Mouse (Mus musculus) forebrain, embryonic 14.5 days (tissue): ENCODE measurements around the gene Nat8. TPM values are rescaled to one million over a fixed set of nuclear protein-coding genes. Genes with fewer than 3 reads are reported as not detected.
"Not testable (repeated sequence)": the region's sequence is repeated elsewhere in the genome, so short reads cannot be mapped to it uniquely, and the experiment has no call there.

ENCODE experiments used
- ATAC-seq: fragments of 200-750 bp; cut with Nextera tagmentation; 2 replicates; pipeline ENCODE4 v1.8.0; 2017; ENCODE audit warnings: mild to moderate bottlenecking, moderate library complexity
- DNase-seq: peaks from one replicate; pipeline ENCODE4 v3.0.0-alpha.2; 2015; ENCODE audit warnings: low spot score
- H3K27ac ChIP-seq: fragments of 300-500 bp; sonication (generic); 2 replicates; pipeline ENCODE4 v1.5.1; 2014; ENCODE audit warnings: low read depth, mild to moderate bottlenecking, control low read depth, low read length, moderate library complexity
- H3K27me3 ChIP-seq: fragments of 300-500 bp; sonication (generic); replicated peaks from 2 replicates; pipeline ENCODE4 v1.6.1; 2014; ENCODE audit warnings: low read length, control low read depth, mixed read lengths; ENCODE audit not compliant: control insufficient read depth, insufficient read depth
- H3K36me3 ChIP-seq: fragments of 300-500 bp; sonication (generic); 2 replicates; pipeline ENCODE4 v1.6.1; 2014; ENCODE audit warnings: low read length, control low read depth; ENCODE audit not compliant: control insufficient read depth, insufficient read depth
- H3K4me1 ChIP-seq: fragments of 300-500 bp; sonication (generic); 2 replicates; pipeline ENCODE4 v1.6.1; 2014; ENCODE audit warnings: antibody characterized with exemption, low read length, control low read depth; ENCODE audit not compliant: control insufficient read depth, insufficient read depth
- H3K4me2 ChIP-seq: fragments of 300-500 bp; sonication (generic); 2 replicates; pipeline ENCODE4 v1.6.1; 2014; ENCODE audit warnings: mild to moderate bottlenecking, control low read depth, low read length
- H3K4me3 ChIP-seq: fragments of 300-500 bp; sonication (generic); 2 replicates; pipeline ENCODE4 v1.5.1; 2014; ENCODE audit warnings: low read depth, low read length, control low read depth
- H3K9ac ChIP-seq: fragments of 300-500 bp; sonication (generic); 2 replicates; pipeline ENCODE4 v1.6.1; 2014; ENCODE audit warnings: mild to moderate bottlenecking, low read length, control low read depth, moderate library complexity
- H3K9me3 ChIP-seq: fragments of 300-500 bp; sonication (generic); replicated peaks from 2 replicates; pipeline ENCODE4 v1.6.1; 2016; ENCODE audit warnings: low read length, control low read depth, mixed read lengths; ENCODE audit not compliant: control insufficient read depth
- WGBS: fragments of 180-500 bp; shearing (Covaris S2); extraction: QIAGEN DNeasy Blood & Tissue Kit; methylation state at CpG from one replicate; pipeline ENCODE4 v1.1.7; 2014; 5-methylcytosine and 5-hydroxymethylcytosine counted together
- polyA plus RNA-seq: library from polyadenylated mRNA; unstranded; fragments of >200 nt; fragmentation: Nextera tagmentation; extraction: Ambion mirVana; gene quantifications from 2 replicates; pipeline ENCODE4 v1.2.1, GENCODE M21; 2014

The Nat8 gene
- 0.20 TPM in 1 of 2 replicates, not detected in the other for polyA plus RNA-seq

DNA sequence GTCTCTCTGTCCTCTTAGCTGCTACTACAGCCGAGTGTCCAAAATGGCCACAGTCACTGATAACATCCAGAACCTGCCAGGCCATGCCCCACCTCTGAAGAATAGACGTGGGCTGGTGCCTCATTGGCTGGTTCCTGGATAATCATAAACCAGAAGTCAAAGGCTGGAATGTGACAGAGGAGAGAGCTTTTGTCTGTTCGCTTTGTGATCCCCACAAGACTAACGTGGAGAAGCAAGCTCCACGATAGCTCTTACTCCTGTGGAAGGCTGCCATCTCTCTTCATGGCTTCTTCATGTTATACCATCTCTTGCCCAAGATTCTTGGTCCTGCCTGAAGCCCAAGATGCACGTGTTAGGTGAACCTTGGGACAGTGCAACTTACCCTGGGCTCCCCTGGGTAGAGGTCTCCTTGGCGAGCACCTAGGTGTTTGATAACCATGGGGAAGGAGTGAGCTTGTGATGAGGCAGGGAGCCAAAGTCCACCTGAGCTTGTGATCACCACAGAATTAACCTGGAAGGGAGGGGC is at the start of gene Nat8:
TSS of gene Nat8 (minus strand) at position 287 of the 526 bp plus-strand sequence.
- Histone ChIP-seq H3K9me3 (no peaks in the 10 kb centered on the region), H3K27me3 (no peaks in the 10 kb centered on the region), H3K4me3 (no peak within 1 kb of the TSS), H3K4me1 (no peaks in the 10 kb centered on the region), H3K9ac (no peak within 1 kb of the TSS), H3K4me2 (no peak within 1 kb of the TSS), H3K36me3 (no peaks in the 10 kb centered on the region), H3K27ac (no peak within 1 kb of the TSS)
- WGBS: 87% methylated on average over 7 of the region's 7 CpGs
- ATAC-seq (no peak), DNase-seq (no peak)

- H3K4me1 ChIP-seq, ATAC-seq, H3K27me3 ChIP-seq, H3K9ac ChIP-seq, H3K9me3 ChIP-seq, H3K27ac ChIP-seq, H3K4me3 ChIP-seq, H3K4me2 ChIP-seq, DNase-seq, H3K36me3 ChIP-seq: not testable (repeated sequence)
- 89% methylated on average over 5 of the region's 5 CpGs for WGBS
Observed at GRCm38 (mm10) chr6:85869006-85869405, 37.1 kb upstream of the Nat8 start, which contains the start of gene Nat8f2. Nat8f2 (minus strand) TSS chr6:85869158.

DNA sequence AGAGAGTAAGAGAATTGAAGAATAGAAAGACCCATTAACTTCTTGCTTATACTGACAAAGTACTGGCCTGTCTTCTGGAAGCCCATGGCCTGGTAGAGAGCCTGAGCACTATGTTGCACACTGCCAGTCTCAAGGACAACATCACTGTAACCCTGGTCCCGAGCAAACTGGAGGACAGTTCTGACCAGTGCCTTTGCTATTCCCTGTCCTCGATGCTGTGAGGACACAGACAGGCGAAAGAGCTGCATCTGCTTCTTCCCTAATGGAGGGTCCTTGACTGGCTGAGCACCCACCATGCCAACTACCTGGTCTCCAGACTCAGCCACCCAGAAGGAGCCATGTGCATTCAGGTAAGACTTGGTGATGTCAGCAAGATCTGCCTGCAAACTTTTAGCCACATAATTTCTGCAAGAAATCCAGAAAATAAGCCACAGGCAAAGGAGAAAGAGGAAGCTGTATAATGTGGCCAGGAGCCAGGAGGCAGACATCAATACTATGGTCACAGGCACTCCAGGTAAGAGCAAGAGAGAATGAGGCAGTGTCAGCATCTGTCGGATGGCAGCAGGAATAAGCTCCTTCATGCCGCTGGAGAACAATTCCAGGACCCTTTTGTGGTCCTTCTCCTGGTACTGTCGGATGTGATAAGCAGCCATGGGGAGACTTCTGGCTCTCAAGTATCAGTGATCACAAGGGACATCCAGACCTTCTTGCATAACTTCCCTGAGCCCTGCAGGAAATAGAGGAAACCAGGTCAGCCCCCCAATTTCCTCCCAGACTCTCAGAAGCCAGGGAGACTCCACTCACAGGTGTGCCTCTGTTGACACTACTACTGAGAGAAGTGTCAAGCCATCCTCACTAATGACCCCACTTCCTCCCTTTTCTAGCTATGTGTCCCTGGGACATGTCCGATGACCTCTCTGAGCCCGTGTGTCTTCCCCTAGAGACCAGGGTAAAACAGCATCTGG is 36.1 kb upstream of the Nat8 start:
- Histone ChIP-seq H3K9me3 (no peaks in the 10 kb centered on the region), H3K4me3 (no peak overlapping the region), H3K36me3 (no peaks in the 10 kb centered on the region), H3K27me3 (no peaks in the 10 kb centered on the region), H3K27ac (no peak overlapping the region), H3K4me2 (no peak overlapping the region), H3K9ac (no peak overlapping the region), H3K4me1 (no peaks in the 10 kb centered on the region)
- DNase-seq (no peak), ATAC-seq (no peak)
- WGBS: 86% methylated on average over 8 of the region's 8 CpGs

- not testable (repeated sequence) for H3K9ac ChIP-seq, H3K9me3 ChIP-seq, H3K4me2 ChIP-seq, ATAC-seq, H3K27me3 ChIP-seq, H3K4me1 ChIP-seq, H3K36me3 ChIP-seq, H3K4me3 ChIP-seq, DNase-seq, H3K27ac ChIP-seq
- 62% methylated on average over 1 of the region's 1 CpGs for WGBS
Observed at GRCm38 (mm10) chr6:85866995-85867394, 35.1 kb upstream of the Nat8 start.

- H3K4me1 ChIP-seq, H3K4me3 ChIP-seq, H3K9me3 ChIP-seq, H3K36me3 ChIP-seq, H3K9ac ChIP-seq, H3K4me2 ChIP-seq, ATAC-seq, H3K27ac ChIP-seq, H3K27me3 ChIP-seq, DNase-seq: not testable (repeated sequence)
- 92% methylated on average over 3 of the region's 3 CpGs for WGBS
Observed at GRCm38 (mm10) chr6:85866166-85866565, 34.3 kb upstream of the Nat8 start.

- DNase-seq, ATAC-seq, H3K4me2 ChIP-seq, H3K27me3 ChIP-seq, H3K4me3 ChIP-seq, H3K36me3 ChIP-seq, H3K9ac ChIP-seq, H3K27ac ChIP-seq, H3K4me1 ChIP-seq, H3K9me3 ChIP-seq: not testable (repeated sequence)
- 77% methylated on average over 6 of the region's 7 CpGs for WGBS
Observed at GRCm38 (mm10) chr6:85864900-85865639, 33.2 kb upstream of the Nat8 start.

DNA sequence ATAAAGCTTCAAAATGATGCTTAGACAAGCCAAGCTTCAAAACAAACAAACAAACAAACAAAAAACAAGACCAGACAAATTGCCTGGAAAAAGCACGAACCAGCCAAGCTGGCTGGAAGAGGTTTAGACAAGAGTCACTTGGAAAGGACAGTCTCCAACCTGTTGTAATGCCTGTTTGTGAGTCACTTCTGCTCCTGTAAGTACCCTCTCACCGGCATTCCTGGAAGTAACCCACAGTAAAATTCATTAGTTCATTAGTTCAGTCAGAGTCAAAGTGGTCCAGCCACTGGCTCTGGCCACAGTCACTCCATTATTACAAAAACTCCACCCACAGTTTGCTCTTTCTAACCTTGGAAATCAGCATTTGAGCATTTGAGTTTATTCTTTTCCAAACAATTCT is 32.0 kb upstream of the Nat8 start:
- Histone ChIP-seq H3K36me3 (no peaks in the 10 kb centered on the region), H3K4me2 (no peak overlapping the region), H3K4me1 (no peaks in the 10 kb centered on the region), H3K9me3 (no peaks in the 10 kb centered on the region), H3K27me3 (no peaks in the 10 kb centered on the region), H3K4me3 (no peak overlapping the region), H3K27ac (no peak overlapping the region), H3K9ac (no peak overlapping the region)
- DNase-seq (no peak), ATAC-seq (no peak)
- 87% methylated on average over 2 of the region's 2 CpGs for WGBS

DNA sequence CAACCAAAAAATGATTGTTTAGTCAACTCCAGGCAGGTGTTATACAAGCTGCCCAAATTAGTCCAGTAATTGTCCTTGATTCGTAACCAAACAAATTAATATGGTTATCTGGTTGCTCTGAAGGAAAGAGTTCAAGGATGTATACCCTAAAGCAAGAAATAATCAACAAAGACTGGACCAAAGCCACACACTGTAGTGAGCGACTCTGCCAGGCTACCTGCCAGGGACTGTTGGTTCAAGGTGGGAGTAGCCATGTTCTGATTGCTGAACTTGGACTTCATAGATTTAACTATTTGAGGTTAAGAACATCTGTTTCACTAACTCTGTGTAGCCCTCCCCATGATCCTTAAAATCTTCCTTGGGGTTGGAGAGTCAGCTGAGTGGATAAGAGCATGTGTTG is 31.3 kb upstream of the Nat8 start:
- H3K9me3 ChIP-seq: no peaks in the 10 kb centered on the region
- H3K4me1 ChIP-seq: no peaks in the 10 kb centered on the region
- H3K4me3 ChIP-seq: no peak overlapping the region
- H3K4me2 ChIP-seq: no peak overlapping the region
- no peaks in the 10 kb centered on the region for H3K27me3 ChIP-seq
- WGBS: 81% methylated on average over 2 of the region's 2 CpGs
- DNase-seq (no peak), ATAC-seq (no peak)
- no peak overlapping the region for H3K27ac ChIP-seq
- no peaks in the 10 kb centered on the region for H3K36me3 ChIP-seq
- no peak overlapping the region for H3K9ac ChIP-seq
